Mouse (Mus musculus): ENCODE results near the gene Slc37a1.

Slc37a1 gene

GRCm38 (mm10) chr17:31384968-31385627 lies 98.5 kb downstream of the Slc37a1 start:
- in situ Hi-C loops (cut with MboI; ENCODE audit: unreplicated experiment in 2 of 2): no loop called here

- in situ Hi-C loops (cut with MboI; ENCODE audit: unreplicated experiment in 2 of 2): no loop called here
These were observed 99.4 kb downstream of the Slc37a1 start, which contains the start of gene Pde9a for GRCm38 (mm10) chr17:31385671-31386665. Gene Pde9a (plus strand): TSS chr17:31386210.

- in situ Hi-C loops (cut with MboI; ENCODE audit: unreplicated experiment in 2 of 2): no loop called here
These were observed 100.2 kb downstream of the Slc37a1 start for GRCm38 (mm10) chr17:31386766-31387275.

GRCm38 (mm10) chr17:31389432-31390050 lies 102.9 kb downstream of the Slc37a1 start:
- in situ Hi-C loops (cut with MboI; ENCODE audit: unreplicated experiment in 2 of 2): no loop called here

- in situ Hi-C loops (cut with MboI; ENCODE audit: unreplicated experiment in 2 of 2): no loop called here
These were observed 104.9 kb downstream of the Slc37a1 start for GRCm38 (mm10) chr17:31391462-31391861.

- in situ Hi-C loops (cut with MboI; ENCODE audit: unreplicated experiment in 2 of 2): no loop called here
These were observed 105.4 kb downstream of the Slc37a1 start for GRCm38 (mm10) chr17:31392041-31392440.

GRCm38 (mm10) chr17:31393811-31394210 lies 107.2 kb downstream of the Slc37a1 start:
- in situ Hi-C loops (cut with MboI; ENCODE audit: unreplicated experiment in 2 of 2): no loop called here

- in situ Hi-C loops (cut with MboI; ENCODE audit: unreplicated experiment in 2 of 2): no loop called here
These were observed 113.7 kb downstream of the Slc37a1 start for GRCm38 (mm10) chr17:31400294-31400693.
